Mouse (Mus musculus) thymus, postnatal 36 days (tissue): Measurements from ENCODE around the gene Cbx2.

Experiments
- DNase-seq, 2 experiments: peaks; one replicate each; pipeline ENCODE4 v3.0.0; 2022; ENCODE audit warnings: mixed read lengths in 2 of 2

The Cbx2 gene

DNA sequence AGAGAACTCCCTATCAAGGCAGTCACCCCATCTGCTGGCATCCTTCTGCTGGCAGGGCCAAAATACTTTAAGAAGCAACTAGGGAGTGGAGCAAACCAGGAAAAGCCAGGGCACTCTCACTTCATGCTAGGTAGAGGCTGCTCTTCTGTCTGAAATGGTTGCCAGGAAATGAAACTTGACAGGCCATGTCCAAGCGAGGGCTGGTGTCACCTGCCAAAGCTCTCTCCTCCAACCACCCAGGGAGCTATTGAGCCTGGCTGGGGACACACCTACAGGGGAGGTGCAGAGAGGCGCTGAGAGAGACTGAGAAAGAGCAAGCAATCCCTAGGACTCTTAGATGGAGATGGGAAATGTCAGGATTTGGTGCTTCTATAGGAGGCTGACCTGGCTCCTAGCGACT lies 36.5 kb downstream of the Cbx2 start:
- DNase-seq, result no peak

DNA sequence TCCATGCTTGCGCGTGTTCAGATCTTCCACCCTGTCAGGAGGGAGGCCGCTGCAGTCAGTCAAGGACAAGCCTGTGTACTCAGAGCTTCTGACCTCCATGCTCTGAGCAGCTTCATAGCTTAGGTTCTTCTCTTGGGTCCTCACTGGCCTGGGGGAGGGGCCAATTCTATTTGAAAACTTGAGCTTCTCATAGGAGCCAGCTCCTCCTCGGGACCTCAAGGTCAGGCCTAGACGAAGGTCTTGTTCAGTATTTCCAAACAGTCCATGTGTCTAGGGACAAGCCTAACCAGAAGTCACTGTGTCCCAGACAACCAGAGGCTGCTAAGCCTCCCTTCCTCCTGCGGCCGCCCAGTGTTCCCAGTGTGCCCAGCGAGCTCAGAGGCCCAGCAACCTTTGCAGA lies 44.1 kb downstream of the Cbx2 start:
- DNase-seq, result no peak

DNA sequence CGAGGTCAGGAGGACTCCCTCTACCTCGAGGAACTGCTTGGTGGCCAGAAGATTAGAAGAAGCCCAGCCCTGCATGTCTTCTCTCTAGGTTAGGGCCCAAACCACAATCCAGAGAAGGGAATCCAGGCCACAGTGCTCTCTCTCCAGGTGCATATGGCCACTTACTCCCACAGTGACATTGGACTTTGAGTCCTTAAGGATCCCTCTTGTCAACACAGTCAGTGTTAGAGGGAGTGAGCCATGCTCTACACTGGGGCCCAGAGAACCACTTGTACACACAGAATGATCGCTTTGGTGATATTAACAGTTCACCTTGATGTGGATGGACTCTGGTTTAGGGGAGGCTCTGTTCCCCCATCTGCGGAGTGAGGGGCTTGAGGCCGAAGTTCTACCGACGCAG lies 49.5 kb downstream of the Cbx2 start:
- DNase-seq, result no peak

DNA sequence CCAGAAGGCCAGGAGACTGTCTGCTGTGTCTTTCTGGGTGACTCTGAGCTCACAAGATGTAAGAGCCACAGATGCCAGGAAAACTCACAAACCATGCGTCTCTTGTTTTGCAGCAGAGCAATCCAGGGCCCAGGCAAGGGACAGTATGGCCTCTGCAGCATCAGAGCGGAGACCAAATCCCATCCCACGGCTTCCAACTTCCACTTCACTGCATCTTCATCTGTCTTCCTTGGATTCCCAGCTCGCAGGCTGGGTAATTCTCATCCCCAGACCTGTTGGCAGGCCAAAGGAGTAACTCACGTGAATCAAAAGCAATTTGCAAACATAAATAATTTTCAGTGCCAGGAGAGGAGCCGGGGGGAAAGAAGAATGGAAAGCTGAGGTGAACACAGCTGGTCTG lies 50.2 kb downstream of the Cbx2 start:
- DNase-seq, result no peak

DNA sequence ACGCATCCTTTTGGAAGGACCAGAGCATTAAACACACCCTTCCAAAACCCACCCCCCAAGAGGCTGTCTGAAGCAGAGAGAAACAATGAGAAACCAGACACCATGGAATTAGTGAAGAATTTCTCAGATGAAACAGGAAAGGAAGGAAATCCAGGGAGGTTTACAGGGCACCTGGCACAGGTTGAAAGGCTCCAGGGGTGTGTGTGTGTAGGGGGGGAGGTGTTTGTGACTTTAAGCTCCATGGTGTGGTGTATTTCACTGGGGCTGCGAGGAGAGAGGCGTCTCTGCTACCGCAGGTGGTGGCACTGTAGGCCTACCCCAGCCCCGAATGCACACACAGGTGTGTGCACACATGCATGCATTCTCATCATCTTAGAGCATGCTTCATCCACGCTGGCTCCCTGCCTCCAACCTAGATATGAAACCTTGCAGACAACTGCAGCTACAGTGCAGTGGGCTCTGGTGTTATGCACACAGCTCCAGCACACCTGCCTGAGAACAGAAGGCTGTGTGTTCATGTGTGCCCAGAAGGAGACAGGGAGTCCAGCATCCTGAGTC lies 51.2 kb downstream of the Cbx2 start:
- no peak for DNase-seq

DNA sequence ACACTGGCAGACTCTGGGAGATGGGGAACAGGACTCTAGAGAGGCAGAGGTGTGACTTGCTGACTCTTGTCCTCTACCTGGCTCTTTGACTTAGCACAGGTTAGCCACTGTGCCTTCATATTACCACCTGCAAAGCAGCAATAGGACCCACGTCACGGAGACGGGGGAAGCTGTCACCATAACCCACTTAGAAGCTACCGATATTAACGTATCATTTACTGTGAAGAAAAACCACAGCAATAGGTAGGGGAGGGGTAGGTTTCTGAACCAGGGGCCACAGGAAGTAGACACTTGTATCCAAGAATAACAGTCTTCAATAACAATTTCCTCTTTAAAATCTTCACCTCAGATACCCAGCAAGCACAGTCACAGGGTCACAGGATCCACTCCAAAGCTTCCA lies 53.0 kb downstream of the Cbx2 start:
- DNase-seq, result no peak

DNA sequence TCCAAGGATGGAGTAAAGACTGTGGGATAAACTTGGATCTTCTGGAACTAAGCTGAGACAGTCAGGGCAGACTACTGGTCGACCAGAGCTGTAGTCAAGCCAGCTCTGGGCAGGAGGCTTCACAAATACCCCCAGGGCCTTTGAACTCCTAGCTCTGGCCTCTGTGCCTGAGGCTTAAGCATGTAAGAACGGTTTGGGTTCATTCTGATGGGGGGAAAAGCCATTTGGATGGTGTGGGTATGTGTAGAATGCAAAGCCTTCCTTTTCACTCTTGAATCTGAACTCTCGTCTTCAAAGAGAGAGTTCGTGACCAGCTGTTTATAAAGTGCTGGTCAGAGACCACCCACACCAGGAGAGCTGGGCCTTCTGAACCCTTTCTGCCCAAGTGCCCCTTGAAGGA lies 55.0 kb downstream of the Cbx2 start:
- no peak for DNase-seq

DNA sequence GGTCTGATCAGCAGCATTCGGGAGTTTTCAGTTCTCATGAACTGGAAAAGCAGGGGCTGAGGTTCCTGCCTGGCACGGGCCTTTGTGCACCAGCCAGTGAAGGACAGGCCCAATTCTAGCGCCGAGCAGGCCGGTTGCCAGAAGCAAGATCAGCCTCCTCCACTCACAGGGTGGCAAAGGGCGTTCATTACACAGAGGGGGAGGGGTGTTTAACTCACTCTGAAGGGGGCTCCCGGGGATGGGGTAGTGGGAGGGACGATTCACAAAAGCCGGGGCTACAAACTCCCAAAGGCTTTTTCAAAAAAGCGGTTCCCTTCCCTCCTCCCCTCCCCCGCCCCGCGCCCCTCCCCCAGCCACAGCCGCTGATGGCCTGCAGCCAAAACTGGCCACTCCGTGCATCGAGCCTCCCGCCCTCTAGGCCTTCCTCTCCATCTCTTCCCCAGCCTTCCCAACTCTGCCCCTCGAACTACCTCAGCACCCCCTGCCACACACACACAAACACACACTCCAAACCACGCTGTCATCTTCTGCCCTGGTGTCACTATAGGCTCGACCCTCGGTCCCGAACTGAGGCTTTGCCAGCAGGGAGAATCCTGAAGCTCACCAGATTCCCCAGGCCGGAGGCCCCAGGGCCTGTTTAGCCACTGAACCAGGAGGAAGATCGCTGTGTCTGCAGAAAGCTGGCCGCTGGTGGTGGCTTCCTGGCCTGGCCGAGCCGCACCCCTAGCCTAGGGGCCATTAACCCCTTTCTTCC lies 56.1 kb downstream of the Cbx2 start:
- DNase-seq, result peak in 1 of 2 experiments; percentile 18

DNA sequence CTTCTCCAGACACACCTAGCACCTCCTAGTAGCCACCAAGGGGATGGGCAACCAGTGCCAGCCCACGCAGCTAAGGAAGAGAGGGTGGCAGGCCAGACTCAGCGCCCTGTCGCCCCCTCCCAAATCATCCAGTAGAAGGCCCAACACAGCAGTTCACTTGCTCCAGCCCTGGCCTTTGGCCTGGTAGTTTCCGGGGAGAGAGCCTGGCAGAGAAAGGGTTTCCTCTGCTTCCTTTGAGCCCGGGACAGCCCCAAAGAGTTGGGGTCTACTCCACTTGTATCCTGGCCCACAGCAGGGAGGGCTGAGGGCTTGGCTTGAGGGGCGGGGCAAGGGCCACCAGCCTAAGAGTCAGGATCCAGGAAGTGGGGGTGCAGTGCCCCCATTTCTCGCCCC lies 56.7 kb downstream of the Cbx2 start:
- DNase-seq, result peak in 1 of 2 experiments; percentile 29

DNA sequence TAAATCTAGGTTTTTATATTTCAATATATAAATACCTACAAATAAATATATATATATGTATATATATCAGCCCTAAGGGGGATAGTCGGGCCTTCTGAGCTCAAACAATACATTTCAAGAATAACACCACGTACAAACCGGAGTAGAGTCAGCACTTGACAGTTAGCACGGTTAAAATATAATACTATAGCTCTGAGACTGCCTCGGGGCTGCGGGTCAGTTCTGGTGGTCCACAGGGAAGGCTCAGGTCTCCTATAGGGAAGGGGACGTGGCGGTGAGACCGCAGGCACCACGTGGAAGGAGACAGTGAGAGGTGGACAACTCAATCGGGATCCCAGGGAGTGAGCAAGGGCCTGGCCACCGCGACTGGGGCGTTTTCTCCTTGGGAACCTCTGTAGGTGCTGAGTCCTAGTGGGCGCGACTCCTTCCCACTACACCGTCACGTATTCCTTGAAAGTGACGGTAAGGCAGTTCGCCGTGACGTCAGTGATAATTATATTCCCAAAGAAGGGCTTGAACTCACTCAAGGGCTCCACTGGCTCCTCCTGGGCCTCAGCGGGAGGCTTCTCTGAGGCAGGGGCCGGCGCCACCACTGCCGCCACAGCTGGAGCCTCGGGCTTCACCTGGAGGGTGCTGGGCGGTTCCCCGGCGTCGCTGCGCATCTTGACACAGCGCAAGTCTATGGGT lies 57.8 kb downstream of the Cbx2 start:
- DNase-seq, result no peak
